Mouse (Mus musculus) brown adipose tissue, adult 24 weeks (tissue): ENCODE measurements around the gene Ptprn. TPM values are rescaled to one million over a fixed set of nuclear protein-coding genes. Genes with fewer than 3 reads are reported as not detected.

Source experiments
- H3K27ac ChIP-seq: fragments of 200-500 bp; replicated peaks from 2 replicates; pipeline ENCODE4 v1.5.1; 2012; ENCODE audit warnings: low read depth, mild to moderate bottlenecking, low read length
- H3K4me1 ChIP-seq: fragments of 200-500 bp; 2 replicates; pipeline ENCODE4 v1.6.1; 2012; ENCODE audit warnings: low read length, mixed read lengths; ENCODE audit not compliant: control insufficient read depth, insufficient read depth, insufficient read length
- H3K4me3 ChIP-seq: fragments of 200-500 bp; 2 replicates; pipeline ENCODE4 v1.5.1; 2012; ENCODE audit warnings: low read depth, mild to moderate bottlenecking, low read length, moderate library complexity; ENCODE audit not compliant: insufficient read depth
- polyA plus RNA-seq: library from polyadenylated mRNA; stranded (reverse); fragments of >200 nt; gene quantifications from 2 replicates; pipeline ENCODE4 v1.2.4, GENCODE M21; 2012; ENCODE audit not compliant: missing spikeins, insufficient read depth, insufficient read length

Gene Ptprn
- not detected in 2 replicates for polyA plus RNA-seq

DNA sequence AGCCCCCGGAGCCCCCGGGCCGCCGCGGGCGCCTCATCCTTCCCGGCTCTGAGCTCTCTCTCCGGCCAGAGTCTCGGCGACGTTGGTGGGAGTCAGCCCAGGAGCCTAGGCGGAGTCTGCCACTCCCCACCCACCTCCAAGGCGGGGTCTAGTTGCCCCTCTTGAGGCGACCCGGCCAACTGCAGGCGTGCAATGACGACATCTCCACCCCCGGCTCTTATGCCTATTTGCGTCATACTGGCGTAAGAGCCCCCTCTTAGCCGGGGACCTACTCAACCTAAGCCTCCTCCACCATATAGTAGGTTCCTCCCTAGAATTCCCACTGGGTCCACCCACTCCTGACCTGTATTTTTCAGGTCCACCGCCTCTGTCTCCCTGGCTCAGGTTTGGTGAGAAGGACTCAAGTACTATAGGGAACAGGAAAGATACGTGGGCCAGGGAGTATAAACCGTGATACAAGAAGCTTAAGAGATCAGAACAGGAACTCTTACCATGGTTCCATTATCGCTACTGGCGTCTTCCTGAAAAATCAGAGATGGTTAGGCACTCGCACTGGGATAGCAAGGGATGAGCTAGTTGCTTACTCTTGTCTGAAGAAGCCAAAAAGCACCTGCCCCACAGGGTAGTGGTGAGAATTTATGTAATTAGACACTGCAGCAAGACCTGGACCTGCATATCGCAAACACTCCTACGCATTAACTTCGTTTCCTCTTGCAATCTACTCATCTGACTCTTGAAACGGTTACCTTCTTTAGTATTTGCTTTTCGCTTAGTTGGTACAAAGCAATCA is at the start of gene Ptprn:
Gene Ptprn (minus strand): TSS at position 412 of the 790 bp plus-strand sequence.
- no peak within 1 kb of the TSS for H3K4me3 ChIP-seq
- H3K27ac ChIP-seq = no peak within 1 kb of the TSS
- no peaks in the 10 kb centered on the region for H3K4me1 ChIP-seq

DNA sequence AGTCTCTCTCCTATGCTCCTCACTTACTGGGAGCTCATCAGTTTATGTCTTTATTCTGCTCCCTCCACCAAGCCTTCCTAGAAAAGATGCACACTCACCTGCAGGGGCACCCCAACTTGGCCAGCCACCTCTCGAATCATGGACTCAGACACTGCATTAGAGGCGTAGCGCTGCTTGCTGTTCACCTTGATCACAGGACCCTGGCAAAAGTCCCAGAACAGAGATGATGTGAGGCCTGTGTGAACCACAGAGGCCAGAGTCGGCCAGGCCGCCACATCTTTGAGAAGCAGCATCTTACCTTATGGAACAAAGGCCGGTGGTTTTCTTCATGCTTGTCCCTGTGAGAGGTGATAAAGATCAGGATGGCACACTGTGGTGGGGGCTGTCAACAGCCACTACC is 47.4 kb upstream of the Ptprn start:
- Histone ChIP-seq H3K4me1 (no peaks in the 10 kb centered on the region), H3K4me3 (no peak overlapping the region), H3K27ac (no peak overlapping the region)

DNA sequence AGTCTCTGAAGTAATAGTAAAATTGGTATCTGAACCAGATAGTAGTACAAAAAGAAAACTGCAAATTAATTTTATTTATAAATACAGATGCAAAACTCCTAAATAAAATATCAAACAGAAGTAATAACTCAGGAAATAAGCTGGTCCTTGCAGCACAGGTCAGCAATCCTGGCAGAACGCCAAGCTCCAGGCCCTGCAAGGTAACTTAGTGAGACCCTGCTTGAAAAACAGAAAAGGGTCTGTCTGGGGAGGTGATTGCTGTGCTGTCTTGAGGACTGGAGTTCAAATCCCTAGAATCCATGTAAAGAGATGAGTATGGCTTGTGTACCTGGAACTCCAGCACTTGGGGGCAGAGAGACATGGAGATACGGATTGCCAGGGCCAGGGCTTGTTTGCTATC is 40.4 kb upstream of the Ptprn start:
- Histone ChIP-seq H3K4me3 (no peak overlapping the region), H3K4me1 (no peaks in the 10 kb centered on the region), H3K27ac (no peak overlapping the region)

DNA sequence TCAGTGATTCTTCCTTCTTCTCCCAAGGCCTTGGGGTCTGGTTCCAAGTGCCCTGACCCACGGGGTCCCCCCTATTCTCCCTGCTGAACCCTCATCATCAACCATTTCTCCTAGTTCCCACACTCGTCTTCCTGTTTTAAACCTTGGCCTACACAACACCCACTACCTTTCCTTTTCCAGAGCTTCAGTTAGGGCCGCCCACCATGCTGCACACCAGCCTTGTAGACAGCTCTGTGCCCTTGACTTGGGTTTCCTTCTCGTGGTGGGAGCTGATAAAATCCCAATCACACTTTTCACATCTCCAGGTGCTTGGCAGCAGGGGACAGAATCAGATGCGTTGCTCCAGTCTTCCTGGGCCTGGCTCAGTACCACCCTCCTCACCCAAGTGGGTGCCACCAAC is 30.0 kb upstream of the Ptprn start:
- Histone ChIP-seq H3K4me3 (no peak overlapping the region), H3K27ac (no peak overlapping the region), H3K4me1 (no peaks in the 10 kb centered on the region)

DNA sequence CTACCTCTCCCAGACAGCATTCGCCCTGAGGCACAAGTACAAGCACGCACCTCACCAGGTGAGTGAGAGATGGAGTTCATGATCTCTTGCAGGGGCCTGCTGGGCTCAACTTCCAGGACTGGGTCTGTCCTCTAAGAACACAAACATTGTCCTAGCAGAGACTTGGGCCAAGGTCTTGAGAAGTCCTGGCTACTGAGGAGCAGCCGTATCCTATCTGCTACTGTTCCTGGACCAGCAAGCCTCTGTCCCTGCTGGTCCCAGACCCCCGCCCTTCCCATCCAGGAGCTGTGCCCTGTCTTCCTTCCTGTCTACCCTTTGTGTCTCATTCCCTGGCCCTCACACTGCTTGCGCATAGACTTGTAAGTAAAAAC is 29.0 kb upstream of the Ptprn start:
- H3K4me1 ChIP-seq = no peaks in the 10 kb centered on the region
- no peak overlapping the region for H3K4me3 ChIP-seq
- H3K27ac ChIP-seq = no peak overlapping the region

DNA sequence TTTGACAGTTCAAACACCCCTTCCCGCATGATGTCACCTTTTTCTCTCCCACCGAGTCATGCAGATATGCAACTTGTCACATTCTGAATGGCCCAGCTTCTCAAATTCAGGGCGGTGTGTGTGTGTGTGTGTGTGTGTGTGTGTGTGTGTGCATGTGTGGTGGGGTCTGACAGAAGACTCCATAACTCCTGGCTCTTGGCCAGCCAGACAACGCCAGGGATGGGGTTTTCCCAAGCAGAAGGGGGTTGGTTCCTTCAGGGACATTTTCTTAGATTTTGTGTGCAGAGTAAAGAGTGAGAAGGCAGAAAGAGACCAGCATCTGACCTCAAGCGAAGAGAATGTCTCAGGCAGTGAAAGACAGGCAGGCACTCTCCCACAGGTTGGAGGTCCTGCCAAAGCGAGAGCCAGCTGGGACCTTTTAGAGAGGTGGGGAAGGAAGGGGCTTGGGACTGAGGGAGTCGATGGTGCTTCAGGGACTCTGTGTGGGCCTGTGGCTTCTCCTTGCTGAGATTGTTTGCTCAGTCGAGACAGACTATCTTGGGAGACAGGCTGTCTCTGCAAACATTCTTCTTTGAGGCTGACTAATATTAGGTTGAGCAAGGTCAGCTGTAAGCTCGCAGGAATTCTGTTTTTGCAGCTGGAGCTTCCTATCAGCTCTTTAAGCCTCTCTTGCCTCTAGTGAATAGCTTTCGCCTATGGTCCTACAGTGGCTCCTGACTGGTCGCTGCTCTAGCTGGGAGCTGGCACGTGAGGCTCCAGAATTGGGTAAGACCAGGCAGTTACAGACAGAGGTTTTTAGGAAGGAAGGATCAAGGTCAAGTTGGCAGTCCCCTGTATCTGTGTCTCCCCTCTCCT is 28.4 kb upstream of the Ptprn start:
- H3K27ac ChIP-seq = no peak overlapping the region
- no peak overlapping the region for H3K4me3 ChIP-seq
- H3K4me1 ChIP-seq = no peaks in the 10 kb centered on the region

DNA sequence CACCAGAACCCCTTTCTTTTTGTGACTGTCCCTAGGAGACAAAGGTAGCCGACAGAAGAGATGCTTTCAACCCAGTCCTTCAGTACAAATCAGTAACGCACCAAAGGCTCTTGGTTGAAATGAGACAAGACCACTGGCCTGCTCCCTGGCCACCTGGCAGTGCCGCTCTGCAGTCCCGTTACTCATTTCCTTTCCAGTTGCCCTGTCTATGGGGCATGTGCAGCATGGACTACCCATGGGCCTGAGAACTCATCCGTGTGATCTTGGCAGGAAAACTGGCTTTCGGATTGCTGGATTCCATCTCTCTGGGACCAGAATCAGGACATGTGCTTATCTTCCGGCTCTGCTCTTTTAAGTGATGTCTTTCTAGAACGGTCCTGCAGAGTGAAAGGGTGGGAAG is 27.0 kb upstream of the Ptprn start:
- Histone ChIP-seq H3K27ac (no peak overlapping the region), H3K4me1 (no peaks in the 10 kb centered on the region), H3K4me3 (no peak overlapping the region)

DNA sequence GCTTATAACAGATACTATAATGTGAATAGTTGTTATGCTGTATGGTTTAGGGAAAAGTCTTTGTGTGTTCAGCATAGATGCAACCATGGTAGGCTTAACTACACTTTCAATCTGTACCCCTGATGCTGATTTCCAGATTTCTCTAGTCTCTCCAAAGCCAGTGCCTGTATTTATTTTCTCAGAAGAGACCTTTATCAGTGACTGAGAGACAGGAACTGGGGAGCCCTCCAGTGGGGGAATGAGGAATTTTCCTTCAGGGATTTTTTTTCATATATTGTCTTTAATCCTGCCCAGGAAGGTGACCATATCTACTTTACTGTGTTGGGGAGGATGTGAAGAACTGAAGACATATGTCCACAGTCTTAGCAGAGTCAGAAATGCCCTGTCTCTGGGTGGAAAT is 26.3 kb upstream of the Ptprn start:
- Histone ChIP-seq H3K4me1 (no peaks in the 10 kb centered on the region), H3K27ac (no peak overlapping the region), H3K4me3 (no peak overlapping the region)

DNA sequence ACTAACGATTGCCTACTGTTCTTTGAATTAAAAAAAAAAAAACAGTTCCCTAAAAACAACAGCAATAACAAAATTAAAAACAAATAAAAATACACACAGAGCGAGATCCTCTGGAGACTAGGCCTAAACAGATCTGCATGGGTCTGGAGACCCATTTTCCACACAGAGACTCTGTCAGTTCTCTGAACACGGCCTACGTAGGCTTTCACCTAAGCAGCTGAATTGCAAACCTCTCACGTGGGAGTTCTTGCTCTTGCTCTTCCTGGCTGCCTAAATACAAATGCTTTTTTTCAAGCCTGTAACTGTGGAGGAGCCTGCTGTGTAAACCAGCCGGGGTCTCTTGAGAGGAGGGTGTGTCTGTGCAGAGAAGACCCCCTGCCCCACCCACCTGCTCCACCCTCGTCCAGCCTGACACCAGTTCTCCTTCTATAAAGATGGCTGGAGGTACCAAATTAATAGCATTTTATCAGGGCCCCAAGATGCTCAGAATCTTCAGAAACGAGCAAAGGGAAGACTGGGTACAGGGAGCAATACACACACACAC is 25.7 kb upstream of the Ptprn start:
- no peaks in the 10 kb centered on the region for H3K4me1 ChIP-seq
- H3K4me3 ChIP-seq = no peak overlapping the region
- H3K27ac ChIP-seq = no peak overlapping the region

DNA sequence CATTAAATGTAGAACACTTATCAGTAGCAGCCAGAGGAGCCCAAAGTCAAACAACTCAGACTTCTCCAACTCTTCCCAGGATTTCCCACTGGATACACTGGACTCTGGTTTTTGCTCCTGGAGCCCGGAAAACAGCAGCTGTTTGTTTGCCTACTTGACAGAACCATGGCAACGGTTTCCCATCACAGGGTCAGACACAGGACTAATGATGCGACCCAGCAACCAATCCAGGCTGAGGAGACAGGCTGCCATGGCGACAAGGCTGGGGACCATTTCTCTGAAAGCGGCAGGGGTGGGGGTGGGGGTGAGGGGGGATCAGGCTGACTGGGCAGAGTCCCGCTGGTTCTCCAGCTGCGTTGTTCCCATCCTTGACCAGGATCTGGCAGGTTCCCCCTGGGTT is 25.1 kb upstream of the Ptprn start:
- no peaks in the 10 kb centered on the region for H3K4me1 ChIP-seq
- no peak overlapping the region for H3K4me3 ChIP-seq
- no peak overlapping the region for H3K27ac ChIP-seq

DNA sequence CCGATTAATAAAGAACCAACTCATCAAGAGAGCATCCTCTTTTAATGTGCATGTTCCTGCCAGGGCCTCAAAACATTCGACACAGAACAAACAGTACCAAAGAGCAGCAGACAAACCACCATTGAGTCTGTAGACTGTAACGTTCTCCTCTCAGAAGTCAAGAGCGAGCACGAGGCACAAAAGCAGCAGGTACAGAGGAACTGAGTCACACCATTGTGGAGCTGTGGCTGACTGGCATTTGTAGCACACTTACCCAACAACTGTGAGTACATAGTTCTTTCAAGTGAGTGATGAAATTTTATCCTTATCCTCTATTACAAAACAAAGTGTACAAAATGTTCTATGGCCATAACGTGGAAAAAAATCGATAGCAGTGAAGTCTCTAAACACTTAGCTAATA is 20.6 kb upstream of the Ptprn start:
- no peak overlapping the region for H3K27ac ChIP-seq
- H3K4me3 ChIP-seq = no peak overlapping the region
- H3K4me1 ChIP-seq = no peaks in the 10 kb centered on the region

DNA sequence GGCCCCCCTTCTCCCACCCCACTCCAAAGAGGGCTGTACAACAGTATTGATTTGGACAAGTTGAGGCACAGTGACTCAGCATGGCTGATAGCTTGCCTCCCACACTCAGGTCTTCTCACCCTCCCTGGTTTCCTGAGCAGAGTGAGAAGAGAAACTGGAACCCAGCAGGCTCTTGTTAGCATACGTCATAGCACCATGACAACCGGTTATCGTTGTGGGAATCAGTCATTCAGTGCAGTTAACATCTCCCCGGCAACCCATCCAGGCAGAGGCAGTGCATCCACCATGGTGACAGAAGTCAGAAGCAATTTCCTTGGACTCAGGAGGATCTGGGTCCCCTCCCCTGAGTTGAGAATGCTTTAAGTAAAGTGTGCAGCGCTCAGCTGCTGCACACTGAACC is 18.7 kb upstream of the Ptprn start:
- no peaks in the 10 kb centered on the region for H3K4me1 ChIP-seq
- H3K27ac ChIP-seq = no peak overlapping the region
- H3K4me3 ChIP-seq = no peak overlapping the region

DNA sequence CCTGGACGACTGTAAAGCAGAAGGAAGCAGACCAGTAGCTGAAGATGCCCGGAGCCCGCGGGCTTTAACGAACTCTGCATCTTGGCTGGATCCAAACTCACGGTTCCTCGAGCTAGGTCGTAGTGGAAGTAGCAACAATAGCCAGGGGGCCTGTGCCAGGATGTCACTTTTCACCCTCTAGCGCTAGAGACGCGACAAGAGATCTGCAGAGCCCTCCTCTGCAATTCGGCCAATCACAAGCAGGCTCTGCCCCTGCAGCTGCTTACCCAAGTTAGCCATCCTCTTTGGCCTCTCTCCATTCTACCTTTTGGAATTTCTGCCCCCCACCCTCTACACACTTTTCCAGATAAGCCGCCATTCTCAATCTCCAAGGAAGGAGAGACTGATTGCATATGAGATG is 13.9 kb upstream of the Ptprn start, which contains the start of gene Resp18:
Gene Resp18 (minus strand): TSS at position 188 of the 400 bp plus-strand sequence.
- no peaks in the 10 kb centered on the region for H3K4me1 ChIP-seq
- no peak within 1 kb of the TSS for H3K4me3 ChIP-seq
- H3K27ac ChIP-seq = no peak within 1 kb of the TSS

DNA sequence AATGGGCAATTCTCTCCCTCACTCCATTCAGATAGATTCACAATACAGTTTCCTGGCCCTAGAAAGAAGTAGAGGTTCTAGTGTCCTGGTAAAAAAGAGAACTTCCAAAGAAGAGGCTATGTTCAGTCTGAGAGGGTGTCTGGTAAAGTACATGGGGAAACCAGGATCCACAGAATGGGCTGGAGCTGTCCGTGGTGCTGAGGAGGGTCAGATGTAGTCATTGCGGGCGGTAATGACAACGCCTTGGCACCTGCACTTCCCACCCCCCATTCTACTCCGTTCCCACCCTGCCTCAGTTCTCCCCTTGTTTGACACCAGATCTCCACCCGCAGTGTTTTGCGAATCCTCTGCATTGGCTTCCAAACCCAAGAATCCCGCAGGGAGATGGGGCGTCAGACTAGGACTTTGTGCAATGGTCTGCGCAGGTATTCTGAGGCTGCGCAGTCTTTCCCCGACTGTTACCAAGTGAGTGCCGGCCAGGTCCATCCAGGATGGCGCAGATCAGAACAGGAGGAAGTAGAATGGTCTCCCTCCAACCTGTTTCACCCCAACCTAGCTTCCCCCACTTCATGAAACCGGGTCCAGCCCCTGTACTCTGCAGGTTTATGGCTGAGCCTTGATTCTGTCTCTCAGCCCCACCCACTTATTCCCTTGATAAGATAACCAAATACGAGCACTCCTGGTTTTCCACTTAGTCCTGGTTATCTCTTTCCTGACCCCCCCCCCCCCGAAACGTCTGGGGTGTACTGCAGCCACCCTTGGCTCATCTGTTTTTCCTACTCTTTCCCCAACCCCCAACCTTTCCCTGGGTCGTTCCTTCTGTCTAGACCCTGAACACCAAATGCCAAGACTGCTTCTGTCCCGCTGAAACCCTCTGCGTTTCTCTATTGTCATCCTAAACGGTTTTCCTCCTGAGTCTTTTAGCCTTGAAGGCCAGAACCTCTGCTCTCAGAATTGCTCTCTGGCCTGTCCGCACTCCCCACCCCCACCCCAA is 13.2 kb upstream of the Ptprn start:
- H3K4me1 ChIP-seq = no peaks in the 10 kb centered on the region
- H3K4me3 ChIP-seq = no peak overlapping the region
- H3K27ac ChIP-seq = no peak overlapping the region
